Mouse (Mus musculus): Measurements from ENCODE around the gene Ubxn7. TPM values are rescaled to one million over a fixed set of nuclear protein-coding genes. Genes with fewer than 3 reads are reported as not detected.
A peak's percentile ranks its signal among the peaks of the same experiment; 100 is the strongest.

Ubxn7 gene
- polyA plus RNA-seq, 1 experiment from 2014 or later: 24.6 TPM

GRCm38 (mm10) chr16:32431926-32432325 is 99.9 kb downstream of the Ubxn7 start:
- Histone ChIP-seq H3K9ac (0 out of 2 replicates have a peak overlapping the region, but pooled peaks have one; percentile 85), H3K27ac (ENCODE audit: poor library complexity, severe bottlenecking) (no peak overlapping the region), H3K36me3 (no peaks in the 10 kb centered on the region), H3K4me2 (peak overlapping the region; percentile 88), H3K4me1 (replicated peaks) (peaks cover 28% of the 10 kb centered on the region), H3K9me3 (replicated peaks) (no peaks in the 10 kb centered on the region), H3K27me3 (replicated peaks) (no peaks in the 10 kb centered on the region), H3K4me3 (peak overlapping the region; percentile 75)
- no peak for ATAC-seq (ENCODE audit: insufficient number of reproducible peaks, low FRiP score)
- WGBS: 86% methylated on average over 1 of the region's 1 CpGs

GRCm38 (mm10) chr16:32433138-32433537 is 101.1 kb downstream of the Ubxn7 start:
- Histone ChIP-seq H3K4me2 (no peak overlapping the region), H3K9ac (no peak overlapping the region), H3K36me3 (no peaks in the 10 kb centered on the region), H3K27ac (ENCODE audit: poor library complexity, severe bottlenecking) (no peak overlapping the region), H3K4me1 (replicated peaks) (peaks cover 34% of the 10 kb centered on the region), H3K9me3 (replicated peaks) (no peaks in the 10 kb centered on the region), H3K27me3 (replicated peaks) (no peaks in the 10 kb centered on the region), H3K4me3 (no peak overlapping the region)
- 71% methylated on average over 2 of the region's 2 CpGs for WGBS
- no peak for ATAC-seq (ENCODE audit: insufficient number of reproducible peaks, low FRiP score)

- WGBS: 36% methylated on average over 6 of the region's 6 CpGs
- no peak for ATAC-seq (ENCODE audit: insufficient number of reproducible peaks, low FRiP score)
Measured at GRCm38 (mm10) chr16:32434066-32434465, 102.0 kb downstream of the Ubxn7 start.

GRCm38 (mm10) chr16:32434691-32435090 is 102.6 kb downstream of the Ubxn7 start:
- 0 out of 2 replicates have a peak, but pooled peaks cover 2% of the 10 kb centered on the region for H3K36me3 ChIP-seq
- no peak for ATAC-seq (ENCODE audit: insufficient number of reproducible peaks, low FRiP score)
- no peaks in the 10 kb centered on the region for H3K27me3 ChIP-seq (replicated peaks)
- no peak overlapping the region for H3K9ac ChIP-seq
- no peak overlapping the region for H3K4me3 ChIP-seq
- peak overlapping the region; percentile 8; the same call in 1 of the 2 replicates for H3K27ac ChIP-seq (ENCODE audit: poor library complexity, severe bottlenecking)
- H3K9me3 ChIP-seq (replicated peaks): no peaks in the 10 kb centered on the region
- peaks cover 31% of the 10 kb centered on the region for H3K4me1 ChIP-seq (replicated peaks)
- no peak overlapping the region for H3K4me2 ChIP-seq

More at GRCm38 (mm10) chr16:32434066-32434465, 102.0 kb downstream of the Ubxn7 start:
- peak overlapping the region; percentile 43; the same call in 1 of the 2 replicates for H3K4me2 ChIP-seq
- no peak overlapping the region for H3K27ac ChIP-seq (ENCODE audit: poor library complexity, severe bottlenecking)
- H3K9ac ChIP-seq: no peak overlapping the region
- no peaks in the 10 kb centered on the region for H3K27me3 ChIP-seq (replicated peaks)
- no peaks in the 10 kb centered on the region for H3K9me3 ChIP-seq (replicated peaks)
- no peaks in the 10 kb centered on the region for H3K36me3 ChIP-seq
- H3K4me3 ChIP-seq: 0 out of 2 replicates have a peak overlapping the region, but pooled peaks have one; percentile 13
- H3K4me1 ChIP-seq (replicated peaks): peaks cover 34% of the 10 kb centered on the region

- peaks cover 7% of the 10 kb centered on the region; the same call in 1 of the 2 replicates for H3K36me3 ChIP-seq
- H3K4me2 ChIP-seq: no peak overlapping the region
- peaks cover 25% of the 10 kb centered on the region for H3K4me1 ChIP-seq (replicated peaks)
- no peak for ATAC-seq (ENCODE audit: insufficient number of reproducible peaks, low FRiP score)
- 51% methylated on average over 1 of the region's 1 CpGs for WGBS
- H3K27me3 ChIP-seq (replicated peaks): no peaks in the 10 kb centered on the region
- no peaks in the 10 kb centered on the region for H3K9me3 ChIP-seq (replicated peaks)
- H3K27ac ChIP-seq (ENCODE audit: poor library complexity, severe bottlenecking): no peak overlapping the region
- no peak overlapping the region for H3K9ac ChIP-seq
- no peak overlapping the region for H3K4me3 ChIP-seq
Measured at GRCm38 (mm10) chr16:32436657-32437056, 104.6 kb downstream of the Ubxn7 start.

- Histone ChIP-seq H3K4me1 (replicated peaks) (peaks cover 20% of the 10 kb centered on the region), H3K4me2 (no peak overlapping the region), H3K9ac (no peak overlapping the region), H3K36me3 (peaks cover 8% of the 10 kb centered on the region; the same call in 1 of the 2 replicates), H3K27me3 (replicated peaks) (no peaks in the 10 kb centered on the region), H3K27ac (ENCODE audit: poor library complexity, severe bottlenecking) (no peak overlapping the region), H3K9me3 (replicated peaks) (no peaks in the 10 kb centered on the region), H3K4me3 (no peak overlapping the region)
- no peak; the same call in 1 of the 2 replicates for ATAC-seq (ENCODE audit: insufficient number of reproducible peaks, low FRiP score)
- WGBS: 91% methylated on average over 1 of the region's 1 CpGs
Measured at GRCm38 (mm10) chr16:32437266-32437665, 105.2 kb downstream of the Ubxn7 start.

GRCm38 (mm10) chr16:32441432-32441831 is 109.4 kb downstream of the Ubxn7 start:
- Histone ChIP-seq H3K9me3 (replicated peaks) (no peaks in the 10 kb centered on the region), H3K4me3 (no peak overlapping the region), H3K36me3 (peaks cover 11% of the 10 kb centered on the region; the same call in 1 of the 2 replicates), H3K9ac (no peak overlapping the region), H3K4me1 (replicated peaks) (peaks cover 8% of the 10 kb centered on the region), H3K4me2 (no peak overlapping the region), H3K27ac (ENCODE audit: poor library complexity, severe bottlenecking) (no peak overlapping the region), H3K27me3 (replicated peaks) (no peaks in the 10 kb centered on the region)
- 83% methylated on average over 3 of the region's 3 CpGs for WGBS
- no peak for ATAC-seq (ENCODE audit: insufficient number of reproducible peaks, low FRiP score)

Other genes starting within 250 kb of the Ubxn7 start
- 76.0 and 76.1 TPM in 2 replicates for gene Pigx, start 232.5 kb upstream of the Ubxn7 start, polyA plus RNA-seq (2016; fragmentation: Nextera tagmentation; extraction: Ambion mirVana)
- gene Cep19, start 232.5 kb upstream of the Ubxn7 start, polyA plus RNA-seq (2016; fragmentation: Nextera tagmentation; extraction: Ambion mirVana): 20.9 and 22.7 TPM in 2 replicates
- 5.2 and 6.1 TPM in 2 replicates for gene Nrros, start 166.7 kb upstream of the Ubxn7 start, polyA plus RNA-seq (2016; fragmentation: Nextera tagmentation; extraction: Ambion mirVana)
- not detected in 2 replicates for gene Bex6, start 152.4 kb upstream of the Ubxn7 start, polyA plus RNA-seq (2016; fragmentation: Nextera tagmentation; extraction: Ambion mirVana)
- gene Fbxo45, start 85.1 kb upstream of the Ubxn7 start, polyA plus RNA-seq (2016; fragmentation: Nextera tagmentation; extraction: Ambion mirVana): 14.9 and 16.2 TPM in 2 replicates
- 11.9 and 12.5 TPM in 2 replicates for gene Wdr53, start 85.0 kb upstream of the Ubxn7 start, polyA plus RNA-seq (2016; fragmentation: Nextera tagmentation; extraction: Ambion mirVana)
- gene Smco1, start 60.8 kb upstream of the Ubxn7 start, polyA plus RNA-seq (2016; fragmentation: Nextera tagmentation; extraction: Ambion mirVana): 0.18 TPM in 1 of 2 replicates, not detected in the other
- gene Rnf168, start 54.8 kb upstream of the Ubxn7 start, polyA plus RNA-seq (2016; fragmentation: Nextera tagmentation; extraction: Ambion mirVana): 26.6 and 27.3 TPM in 2 replicates
- not detected in 2 replicates for gene Tm4sf19, start 68.2 kb downstream of the Ubxn7 start, polyA plus RNA-seq (2016; fragmentation: Nextera tagmentation; extraction: Ambion mirVana)
- 21.6 and 27.1 TPM in 2 replicates for gene Tctex1d2, start 87.4 kb downstream of the Ubxn7 start, polyA plus RNA-seq (2016; fragmentation: Nextera tagmentation; extraction: Ambion mirVana)
- gene Pcyt1a, start 98.7 kb downstream of the Ubxn7 start, polyA plus RNA-seq (2016; fragmentation: Nextera tagmentation; extraction: Ambion mirVana): 43.2 and 48.9 TPM in 2 replicates
- gene Slc51a, start 155.6 kb downstream of the Ubxn7 start, polyA plus RNA-seq (2016; fragmentation: Nextera tagmentation; extraction: Ambion mirVana): 2.1 and 2.9 TPM in 2 replicates
- gene Zdhhc19, start 164.0 kb downstream of the Ubxn7 start, polyA plus RNA-seq (2016; fragmentation: Nextera tagmentation; extraction: Ambion mirVana): not detected in 2 replicates